Mouse (Mus musculus): ENCODE results near the gene Cyp1b1.

The Cyp1b1 gene

GRCm38 (mm10) chr17:79713643-79714367 is 1.1 kb downstream of the Cyp1b1 start:
- DNase-seq (ENCODE audit: low spot score): peak; percentile 63

GRCm38 (mm10) chr17:79713276-79713642 is 1.6 kb downstream of the Cyp1b1 start:
- DNase-seq (ENCODE audit: low spot score): peak; percentile 49

GRCm38 (mm10) chr17:79712536-79712935 is 2.3 kb downstream of the Cyp1b1 start:
- no peak for DNase-seq (ENCODE audit: low spot score)

- DNase-seq (ENCODE audit: low spot score): no peak
Measured at GRCm38 (mm10) chr17:79711944-79712343, 2.9 kb downstream of the Cyp1b1 start.

- DNase-seq (ENCODE audit: low spot score): peak; percentile 29
Measured at GRCm38 (mm10) chr17:79710246-79710842, 4.5 kb downstream of the Cyp1b1 start.

- DNase-seq (ENCODE audit: low spot score): peak; percentile 8
Measured at GRCm38 (mm10) chr17:79709718-79710117, 5.1 kb downstream of the Cyp1b1 start.

- DNase-seq (ENCODE audit: low spot score): no peak
Measured at GRCm38 (mm10) chr17:79708168-79708567, 6.7 kb downstream of the Cyp1b1 start.

- no peak for DNase-seq (ENCODE audit: low spot score)
Measured at GRCm38 (mm10) chr17:79705671-79706455, 9.0 kb downstream of the Cyp1b1 start.

- no peak for DNase-seq (ENCODE audit: low spot score)
Measured at GRCm38 (mm10) chr17:79700871-79701270, 14.0 kb downstream of the Cyp1b1 start.

GRCm38 (mm10) chr17:79699197-79699596 is 15.7 kb downstream of the Cyp1b1 start:
- peak; percentile 55 for DNase-seq (ENCODE audit: low spot score)

GRCm38 (mm10) chr17:79695541-79695940 is 19.3 kb downstream of the Cyp1b1 start:
- no peak for DNase-seq (ENCODE audit: low spot score)

- no peak for DNase-seq (ENCODE audit: low spot score)
Measured at GRCm38 (mm10) chr17:79695106-79695505, 19.8 kb downstream of the Cyp1b1 start.

- no peak for DNase-seq (ENCODE audit: low spot score)
Measured at GRCm38 (mm10) chr17:79670837-79671236, 44.0 kb downstream of the Cyp1b1 start.

- DNase-seq (ENCODE audit: low spot score): no peak
Measured at GRCm38 (mm10) chr17:79664106-79664417, 50.8 kb downstream of the Cyp1b1 start.

- DNase-seq (ENCODE audit: low spot score): no peak
Measured at GRCm38 (mm10) chr17:79663393-79664105, 51.3 kb downstream of the Cyp1b1 start.

GRCm38 (mm10) chr17:79661848-79662247 is 53.0 kb downstream of the Cyp1b1 start:
- DNase-seq (ENCODE audit: low spot score): no peak

- peak; percentile 86 for DNase-seq (ENCODE audit: low spot score)
Measured at GRCm38 (mm10) chr17:79661387-79661786, 53.5 kb downstream of the Cyp1b1 start.

GRCm38 (mm10) chr17:79658863-79659262 is 56.0 kb downstream of the Cyp1b1 start:
- no peak for DNase-seq (ENCODE audit: low spot score)

GRCm38 (mm10) chr17:79658452-79658851 is 56.4 kb downstream of the Cyp1b1 start:
- no peak for DNase-seq (ENCODE audit: low spot score)

- no peak for DNase-seq (ENCODE audit: low spot score)
Measured at GRCm38 (mm10) chr17:79657785-79658184, 57.1 kb downstream of the Cyp1b1 start.

GRCm38 (mm10) chr17:79654187-79654586 is 60.7 kb downstream of the Cyp1b1 start:
- no peak for DNase-seq (ENCODE audit: low spot score)

GRCm38 (mm10) chr17:79653171-79653570 is 61.7 kb downstream of the Cyp1b1 start:
- DNase-seq (ENCODE audit: low spot score): no peak

All from testis, postnatal 10 days (tissue).